Mouse (Mus musculus): ENCODE measurements around the gene Palld.

Palld gene

GRCm38 (mm10) chr8:61731306-61732088, 171.0 kb downstream of the Palld start:
- no peak for DNase-seq (ENCODE audit: low read depth in 1 of 2, low spot score in 2 of 2)

GRCm38 (mm10) chr8:61730669-61731068, 171.8 kb downstream of the Palld start:
- no peak for DNase-seq (ENCODE audit: low read depth in 1 of 2, low spot score in 2 of 2)

- no peak for DNase-seq (ENCODE audit: low read depth in 1 of 2, low spot score in 2 of 2)
Measured at GRCm38 (mm10) chr8:61725306-61726017, 177.0 kb downstream of the Palld start.

GRCm38 (mm10) chr8:61722226-61722625, 180.3 kb downstream of the Palld start:
- no peak for DNase-seq (ENCODE audit: low read depth in 1 of 2, low spot score in 2 of 2)

- no peak for DNase-seq (ENCODE audit: low read depth in 1 of 2, low spot score in 2 of 2)
Measured at GRCm38 (mm10) chr8:61715351-61716125, 187.0 kb downstream of the Palld start.

- no peak for DNase-seq (ENCODE audit: low read depth in 1 of 2, low spot score in 2 of 2)
Measured at GRCm38 (mm10) chr8:61714293-61714831, 188.1 kb downstream of the Palld start.

GRCm38 (mm10) chr8:61713195-61713990, 189.1 kb downstream of the Palld start:
- DNase-seq (ENCODE audit: low read depth in 1 of 2, low spot score in 2 of 2): no peak

- no peak for DNase-seq (ENCODE audit: low read depth in 1 of 2, low spot score in 2 of 2)
Measured at GRCm38 (mm10) chr8:61712426-61712825, 190.1 kb downstream of the Palld start.

- DNase-seq (ENCODE audit: low read depth in 1 of 2, low spot score in 2 of 2): no peak
Measured at GRCm38 (mm10) chr8:61708586-61709305, 193.7 kb downstream of the Palld start.

- DNase-seq (ENCODE audit: low read depth in 1 of 2, low spot score in 2 of 2): no peak
Measured at GRCm38 (mm10) chr8:61705491-61705890, 197.0 kb downstream of the Palld start.

- DNase-seq (ENCODE audit: low read depth in 1 of 2, low spot score in 2 of 2): no peak
Measured at GRCm38 (mm10) chr8:61702122-61702521, 200.4 kb downstream of the Palld start.

GRCm38 (mm10) chr8:61700932-61701681, 201.4 kb downstream of the Palld start:
- DNase-seq (ENCODE audit: low read depth in 1 of 2, low spot score in 2 of 2): no peak

GRCm38 (mm10) chr8:61700298-61700697, 202.2 kb downstream of the Palld start:
- DNase-seq (ENCODE audit: low read depth in 1 of 2, low spot score in 2 of 2): no peak

- no peak for DNase-seq (ENCODE audit: low read depth in 1 of 2, low spot score in 2 of 2)
Measured at GRCm38 (mm10) chr8:61698959-61699358, 203.5 kb downstream of the Palld start.

- DNase-seq (ENCODE audit: low read depth in 1 of 2, low spot score in 2 of 2): no peak
Measured at GRCm38 (mm10) chr8:61697728-61698385, 204.6 kb downstream of the Palld start.

GRCm38 (mm10) chr8:61696846-61697455, 205.5 kb downstream of the Palld start:
- no peak for DNase-seq (ENCODE audit: low read depth in 1 of 2, low spot score in 2 of 2)

GRCm38 (mm10) chr8:61695416-61695815, 207.1 kb downstream of the Palld start:
- DNase-seq (ENCODE audit: low read depth in 1 of 2, low spot score in 2 of 2): no peak

- no peak for DNase-seq (ENCODE audit: low read depth in 1 of 2, low spot score in 2 of 2)
Measured at GRCm38 (mm10) chr8:61692866-61693265, 209.6 kb downstream of the Palld start.
